Mouse (Mus musculus): ENCODE results near the gene Senp1. TPM values are rescaled to one million over a fixed set of nuclear protein-coding genes. Genes with fewer than 3 reads are reported as not detected.

Senp1 gene
- polyA plus RNA-seq, 1 experiment from 2014 or later = 27.2 TPM

DNA sequence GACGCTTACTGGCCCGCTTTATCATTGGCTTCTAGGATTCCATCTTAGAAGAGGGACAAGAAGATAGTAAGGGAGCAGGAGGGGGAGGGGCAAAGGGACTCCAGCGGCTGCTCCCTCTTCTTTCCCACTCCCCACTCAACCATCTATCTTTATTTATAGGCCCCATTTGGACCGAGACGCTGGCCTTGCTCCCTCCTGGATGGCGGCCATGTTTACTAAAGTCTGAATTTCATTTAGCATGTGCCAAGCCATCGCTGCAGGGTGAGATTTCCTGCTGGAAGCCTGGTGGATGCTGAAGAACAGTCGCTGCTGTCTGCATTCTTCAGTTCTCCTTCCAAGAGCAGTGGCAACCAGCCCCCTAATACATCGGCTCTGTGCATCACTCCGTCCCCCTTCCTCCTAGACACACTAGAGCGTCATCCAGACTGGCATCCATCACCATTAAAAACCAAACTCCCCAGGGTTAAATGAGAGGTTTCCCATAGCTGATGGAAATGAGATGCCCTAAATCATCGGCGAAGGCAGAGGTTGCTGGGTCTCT is 96.8 kb downstream of the Senp1 start:
- ATAC-seq (ENCODE audit: low FRiP score, low TSS enrichment) (no peak), DNase-seq (peak; percentile 70)
- H3K4me1 ChIP-seq (ENCODE audit: control insufficient read depth, insufficient read depth, low read length) = peaks cover 36% of the 10 kb centered on the region

GRCm38 (mm10) chr15:97992712-97993286 is 100.7 kb downstream of the Senp1 start:
- ATAC-seq (ENCODE audit: low FRiP score, low TSS enrichment) (peak; percentile 93), DNase-seq (peak; percentile 95)
- Histone ChIP-seq H3K4me2 (ENCODE audit: low read length) (peak overlapping the region; percentile 54), H3K36me3 (ENCODE audit: control insufficient read depth, insufficient read depth, low read length) (peaks cover 4% of the 10 kb centered on the region; the same call in 1 of the 2 replicates), H3K9ac (replicated peaks; ENCODE audit: low read length) (peak overlapping the region; percentile 30; the same call in 1 of the 2 replicates), H3K4me3 (replicated peaks; ENCODE audit: low read depth, low read length) (peak overlapping the region; percentile 29), H3K27ac (replicated peaks; ENCODE audit: low read depth, low read length) (peak overlapping the region; percentile 86), H3K4me1 (ENCODE audit: control insufficient read depth, insufficient read depth, low read length) (peaks cover 40% of the 10 kb centered on the region), H3K27me3 (ENCODE audit: control insufficient read depth, insufficient read depth, low read length) (no peaks in the 10 kb centered on the region), H3K9me3 (ENCODE audit: control insufficient read depth, low read length) (no peaks in the 10 kb centered on the region)
- 1% methylated on average over 18 of the region's 18 CpGs for WGBS

More for the DNA sequence above, 96.8 kb downstream of the Senp1 start:
- H3K27ac ChIP-seq (replicated peaks; ENCODE audit: low read depth, low read length) = no peak overlapping the region
- no peaks in the 10 kb centered on the region for H3K9me3 ChIP-seq (ENCODE audit: control insufficient read depth, low read length)
- H3K9ac ChIP-seq (replicated peaks; ENCODE audit: low read length) = no peak overlapping the region
- no peaks in the 10 kb centered on the region for H3K27me3 ChIP-seq (ENCODE audit: control insufficient read depth, insufficient read depth, low read length)
- WGBS = 76% methylated on average over 13 of the region's 13 CpGs
- H3K4me2 ChIP-seq (ENCODE audit: low read length) = no peak overlapping the region
- no peak overlapping the region for H3K4me3 ChIP-seq (replicated peaks; ENCODE audit: low read depth, low read length)
- no peaks in the 10 kb centered on the region for H3K36me3 ChIP-seq (ENCODE audit: control insufficient read depth, insufficient read depth, low read length)

- no peak overlapping the region for H3K4me3 ChIP-seq (replicated peaks; ENCODE audit: low read depth, low read length)
- 29% methylated on average over 13 of the region's 13 CpGs for WGBS
- no peaks in the 10 kb centered on the region for H3K9me3 ChIP-seq (ENCODE audit: control insufficient read depth, low read length)
- peaks cover 5% of the 10 kb centered on the region; the same call in 1 of the 2 replicates for H3K36me3 ChIP-seq (ENCODE audit: control insufficient read depth, insufficient read depth, low read length)
- no peak for DNase-seq
- H3K4me1 ChIP-seq (ENCODE audit: control insufficient read depth, insufficient read depth, low read length) = peaks cover 40% of the 10 kb centered on the region
- peak overlapping the region; percentile 86 for H3K27ac ChIP-seq (replicated peaks; ENCODE audit: low read depth, low read length)
- peak overlapping the region; percentile 30; the same call in 1 of the 2 replicates for H3K9ac ChIP-seq (replicated peaks; ENCODE audit: low read length)
- ATAC-seq (ENCODE audit: low FRiP score, low TSS enrichment) = no peak; the same call in 1 of the 2 replicates
- no peaks in the 10 kb centered on the region for H3K27me3 ChIP-seq (ENCODE audit: control insufficient read depth, insufficient read depth, low read length)
- peak overlapping the region; percentile 54 for H3K4me2 ChIP-seq (ENCODE audit: low read length)
Measured at GRCm38 (mm10) chr15:97992027-97992711, 101.4 kb downstream of the Senp1 start.

DNA sequence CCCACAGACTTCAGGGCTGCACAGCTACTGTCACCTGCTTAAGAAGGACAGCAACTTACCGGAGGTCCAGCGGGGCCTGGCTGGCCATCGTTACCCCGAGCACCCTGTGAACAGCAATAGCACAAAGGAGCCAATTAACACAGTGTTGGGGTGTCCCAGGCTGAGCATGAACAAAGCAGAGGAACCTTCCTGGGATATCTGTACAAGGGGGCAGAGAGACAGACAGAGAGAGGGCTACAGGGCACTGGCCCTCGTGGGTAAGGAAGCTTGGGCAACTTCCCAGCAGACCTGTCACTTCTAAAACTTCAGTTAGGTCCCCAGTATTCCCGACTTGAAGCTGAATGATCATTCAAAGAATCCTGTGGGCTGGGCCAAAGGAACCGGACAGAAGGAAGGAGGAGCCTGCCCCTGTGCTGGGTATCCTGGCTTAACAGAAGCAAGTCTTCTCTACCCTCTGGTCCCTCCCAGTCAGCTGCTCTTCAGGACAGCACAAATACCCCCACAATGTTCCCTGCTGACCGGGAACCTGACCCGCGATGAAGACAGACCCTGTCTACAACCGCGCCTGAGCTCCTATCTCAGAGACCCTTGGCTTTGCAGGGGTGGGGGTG is 102.2 kb downstream of the Senp1 start:
- DNase-seq = no peak
- Histone ChIP-seq H3K9ac (replicated peaks; ENCODE audit: low read length) (no peak overlapping the region), H3K4me2 (ENCODE audit: low read length) (no peak overlapping the region), H3K27me3 (ENCODE audit: control insufficient read depth, insufficient read depth, low read length) (no peaks in the 10 kb centered on the region), H3K4me3 (replicated peaks; ENCODE audit: low read depth, low read length) (no peak overlapping the region), H3K9me3 (ENCODE audit: control insufficient read depth, low read length) (no peaks in the 10 kb centered on the region), H3K36me3 (ENCODE audit: control insufficient read depth, insufficient read depth, low read length) (peaks cover 7% of the 10 kb centered on the region), H3K4me1 (ENCODE audit: control insufficient read depth, insufficient read depth, low read length) (peaks cover 40% of the 10 kb centered on the region), H3K27ac (replicated peaks; ENCODE audit: low read depth, low read length) (peak overlapping the region; percentile 81; the same call in 1 of the 2 replicates)
- 8% methylated on average over 12 of the region's 12 CpGs for WGBS
- no peak for ATAC-seq (ENCODE audit: low FRiP score, low TSS enrichment)

GRCm38 (mm10) chr15:97990721-97991120 is 102.8 kb downstream of the Senp1 start:
- H3K4me1 ChIP-seq (ENCODE audit: control insufficient read depth, insufficient read depth, low read length) = peaks cover 40% of the 10 kb centered on the region
- H3K4me3 ChIP-seq (replicated peaks; ENCODE audit: low read depth, low read length) = no peak overlapping the region
- H3K27me3 ChIP-seq (ENCODE audit: control insufficient read depth, insufficient read depth, low read length) = no peaks in the 10 kb centered on the region
- H3K36me3 ChIP-seq (ENCODE audit: control insufficient read depth, insufficient read depth, low read length) = peaks cover 10% of the 10 kb centered on the region
- H3K4me2 ChIP-seq (ENCODE audit: low read length) = peak overlapping the region; percentile 40
- no peak for ATAC-seq (ENCODE audit: low FRiP score, low TSS enrichment)
- peak overlapping the region; percentile 81 for H3K27ac ChIP-seq (replicated peaks; ENCODE audit: low read depth, low read length)
- no peak overlapping the region; the same call in 1 of the 2 replicates for H3K9ac ChIP-seq (replicated peaks; ENCODE audit: low read length)
- 6% methylated on average over 4 of the region's 4 CpGs for WGBS
- DNase-seq = no peak
- H3K9me3 ChIP-seq (ENCODE audit: control insufficient read depth, low read length) = no peaks in the 10 kb centered on the region

GRCm38 (mm10) chr15:97990124-97990523 is 103.4 kb downstream of the Senp1 start:
- 0 out of 2 replicates have a peak, but pooled peaks have one; percentile 34 for ATAC-seq (ENCODE audit: low FRiP score, low TSS enrichment)
- H3K4me1 ChIP-seq (ENCODE audit: control insufficient read depth, insufficient read depth, low read length) = peaks cover 38% of the 10 kb centered on the region
- no peak overlapping the region; the same call in 1 of the 2 replicates for H3K9ac ChIP-seq (replicated peaks; ENCODE audit: low read length)
- DNase-seq = peak; percentile 87
- H3K36me3 ChIP-seq (ENCODE audit: control insufficient read depth, insufficient read depth, low read length) = peaks cover 12% of the 10 kb centered on the region
- peak overlapping the region; percentile 81 for H3K27ac ChIP-seq (replicated peaks; ENCODE audit: low read depth, low read length)
- H3K27me3 ChIP-seq (ENCODE audit: control insufficient read depth, insufficient read depth, low read length) = no peaks in the 10 kb centered on the region
- H3K4me2 ChIP-seq (ENCODE audit: low read length) = peak overlapping the region; percentile 40
- no peak overlapping the region for H3K4me3 ChIP-seq (replicated peaks; ENCODE audit: low read depth, low read length)
- WGBS = under 1% methylated on average over 6 of the region's 6 CpGs
- no peaks in the 10 kb centered on the region for H3K9me3 ChIP-seq (ENCODE audit: control insufficient read depth, low read length)

DNA sequence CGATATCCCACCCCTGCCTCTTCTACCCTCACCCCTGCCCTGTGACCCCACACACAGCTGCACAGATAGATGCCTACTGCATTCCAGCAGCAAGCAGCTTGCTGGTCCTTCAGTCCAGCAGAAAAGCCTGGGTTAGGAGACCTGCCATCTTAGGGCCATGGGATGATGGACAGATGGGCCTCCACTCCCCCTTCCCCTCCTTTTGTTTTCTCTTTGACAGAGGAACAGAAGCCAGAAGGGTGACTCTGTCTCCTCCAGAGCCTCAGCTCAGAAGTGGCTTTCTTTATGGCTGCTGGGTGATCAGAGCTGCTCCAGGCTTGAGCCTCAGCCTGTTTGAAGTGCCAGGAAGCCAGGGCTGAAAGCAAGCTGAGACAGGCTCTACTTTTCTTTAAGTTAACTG is 104.0 kb downstream of the Senp1 start:
- Histone ChIP-seq H3K4me1 (ENCODE audit: control insufficient read depth, insufficient read depth, low read length) (peaks cover 38% of the 10 kb centered on the region), H3K27ac (replicated peaks; ENCODE audit: low read depth, low read length) (peak overlapping the region; percentile 81), H3K4me2 (ENCODE audit: low read length) (peak overlapping the region; percentile 40), H3K9ac (replicated peaks; ENCODE audit: low read length) (no peak overlapping the region), H3K9me3 (ENCODE audit: control insufficient read depth, low read length) (no peaks in the 10 kb centered on the region), H3K4me3 (replicated peaks; ENCODE audit: low read depth, low read length) (no peak overlapping the region), H3K27me3 (ENCODE audit: control insufficient read depth, insufficient read depth, low read length) (no peaks in the 10 kb centered on the region), H3K36me3 (ENCODE audit: control insufficient read depth, insufficient read depth, low read length) (peaks cover 18% of the 10 kb centered on the region)
- peak; percentile 46 for DNase-seq
- ATAC-seq (ENCODE audit: low FRiP score, low TSS enrichment) = no peak
- WGBS = 12% methylated on average over 1 of the region's 1 CpGs
